Mouse (Mus musculus): ENCODE measurements at regions not wholly inside any gene's neighbourhood (a gene's known extent, or its start where the extent isn't known, plus 50 kb on each side); places are given as distances from the start of the nearest gene placed in this dataset.

DNA sequence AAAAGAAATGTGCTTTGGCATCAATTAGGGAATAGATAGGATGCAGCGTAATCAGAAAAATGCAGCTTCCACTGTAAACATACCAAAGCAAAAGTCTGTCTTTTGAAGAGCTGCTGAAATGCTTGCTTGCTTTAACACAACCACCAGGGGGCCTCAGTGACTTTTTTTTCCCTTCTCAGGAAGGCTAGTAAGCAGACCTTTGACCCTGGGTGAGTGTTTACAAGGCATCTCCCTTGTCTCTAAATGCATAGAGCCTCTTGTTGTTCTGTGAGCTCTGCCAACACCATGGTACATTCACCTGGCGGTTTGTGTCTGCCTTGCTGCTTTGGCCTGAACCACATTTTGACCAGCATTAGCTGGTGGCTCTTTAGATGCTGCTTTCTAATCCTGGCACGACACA, 191.9 kb upstream of the C9orf72 start:
- DNase-seq (ENCODE audit: low spot score), result peak; percentile 67

DNA sequence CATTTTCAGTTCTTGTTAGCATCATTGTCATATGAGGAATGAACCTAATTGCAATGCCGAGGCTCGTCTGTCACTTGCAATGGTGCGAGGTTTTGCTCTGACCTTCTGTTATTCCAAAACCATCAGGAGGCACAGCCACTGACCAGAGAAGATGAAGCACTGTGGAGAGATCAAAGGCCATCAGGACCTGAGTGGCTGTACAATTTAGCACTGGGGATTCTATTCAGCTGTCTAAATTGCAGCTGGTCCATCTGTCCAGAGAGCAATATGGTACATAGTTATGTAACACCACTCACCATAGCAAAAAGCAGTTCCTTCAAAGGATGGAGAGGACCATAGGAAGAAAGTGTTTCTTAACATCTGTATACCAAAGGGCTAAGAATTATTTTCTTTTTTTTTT, 187.5 kb upstream of the C9orf72 start:
- DNase-seq (ENCODE audit: low spot score), result peak; percentile 35

DNA sequence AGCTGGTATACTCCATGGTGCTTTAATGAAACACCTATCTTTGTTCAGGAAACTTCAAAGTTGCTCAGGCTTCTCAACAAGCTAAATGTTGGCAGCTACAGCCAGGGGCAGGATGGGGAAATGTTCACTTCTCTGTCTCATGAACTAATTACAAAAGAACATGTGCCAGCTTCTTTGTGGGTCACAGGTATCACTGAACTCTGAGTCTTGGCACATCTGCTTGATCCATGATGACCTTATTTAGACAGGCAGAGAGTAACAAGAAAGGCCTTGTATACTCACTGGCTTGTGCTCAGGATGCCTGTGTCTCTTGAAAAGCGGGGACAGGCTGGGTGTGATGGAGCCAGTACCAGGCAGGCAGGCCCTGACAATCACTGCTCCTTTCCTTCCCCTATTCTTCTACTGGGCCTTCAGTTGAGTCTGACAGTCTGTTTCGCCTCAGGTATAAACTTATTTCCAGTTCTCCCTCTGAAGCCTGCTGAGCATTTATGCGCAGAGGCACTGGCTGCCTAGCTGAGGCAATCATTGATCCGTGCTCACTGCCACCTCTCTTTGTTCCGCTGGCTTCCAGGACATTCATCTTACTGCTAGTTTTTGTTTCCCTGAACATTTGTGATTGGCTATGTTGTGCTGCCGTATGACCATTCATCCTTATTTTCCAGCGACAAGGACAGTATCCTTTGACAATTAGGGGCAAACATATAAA, 179.5 kb upstream of the C9orf72 start:
- DNase-seq (ENCODE audit: low spot score), result no peak

DNA sequence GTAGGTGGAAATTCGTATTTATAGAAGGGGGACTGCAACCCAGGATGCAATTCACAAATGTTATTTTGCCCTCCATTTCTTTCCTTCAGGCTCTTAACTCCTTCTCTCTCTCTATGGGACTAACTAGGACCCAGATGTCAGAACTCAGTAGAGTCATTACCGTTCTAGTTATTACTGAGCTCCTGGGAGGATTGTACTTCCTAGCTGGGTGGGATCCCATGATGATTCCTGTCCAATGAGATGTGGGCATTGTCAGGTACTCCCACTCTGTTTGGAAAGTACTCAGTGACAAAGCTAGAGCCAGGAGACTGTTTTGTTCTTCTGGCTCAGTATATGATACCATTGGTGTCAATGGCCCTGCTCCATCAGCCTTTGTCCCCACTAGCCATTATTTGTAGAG, 178.1 kb upstream of the C9orf72 start:
- DNase-seq (ENCODE audit: low spot score), result no peak

- no peak for DNase-seq (ENCODE audit: low spot score)
Observed at GRCm38 (mm10) chr4:35403594-35403993, 177.6 kb upstream of the C9orf72 start.

DNA sequence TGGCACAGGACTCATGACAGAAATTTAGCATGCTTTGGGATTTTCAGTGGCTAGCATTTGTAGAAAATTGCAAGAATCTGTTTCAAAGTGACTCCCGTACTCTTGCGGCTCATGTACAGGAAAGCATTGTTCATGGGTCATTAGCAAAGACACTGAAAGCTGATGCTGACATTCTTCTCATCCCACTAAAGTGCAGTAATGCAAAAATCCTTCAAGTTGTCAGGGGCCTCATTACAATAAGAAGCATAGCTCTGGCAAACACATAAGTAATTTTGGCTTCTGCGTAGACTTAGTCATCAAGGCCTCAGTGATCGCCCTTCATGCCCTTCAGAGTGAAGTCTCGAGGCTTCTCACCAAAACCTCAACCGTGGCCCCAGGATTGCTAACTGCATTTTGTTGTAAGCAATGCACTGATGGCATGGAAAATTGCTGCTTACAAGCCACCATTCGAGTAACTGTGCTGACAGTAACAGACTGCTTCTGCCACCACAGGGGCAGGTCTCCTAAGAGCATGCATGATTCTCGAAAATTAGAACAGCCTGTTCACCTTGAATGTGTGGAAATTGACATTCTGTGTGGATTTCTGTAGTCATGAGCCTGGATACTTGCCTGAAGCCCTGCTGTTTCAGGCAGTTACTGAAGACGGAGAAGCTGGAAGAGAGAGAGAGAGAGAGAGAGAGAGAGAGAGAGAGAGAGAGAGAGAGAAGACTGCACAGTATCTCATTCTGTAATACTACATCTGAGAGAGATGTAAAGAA, 176.6 kb upstream of the C9orf72 start:
- DNase-seq (ENCODE audit: low spot score), result peak; percentile 9

GRCm38 (mm10) chr4:35401783-35402182, 175.8 kb upstream of the C9orf72 start:
- no peak for DNase-seq (ENCODE audit: low spot score)

DNA sequence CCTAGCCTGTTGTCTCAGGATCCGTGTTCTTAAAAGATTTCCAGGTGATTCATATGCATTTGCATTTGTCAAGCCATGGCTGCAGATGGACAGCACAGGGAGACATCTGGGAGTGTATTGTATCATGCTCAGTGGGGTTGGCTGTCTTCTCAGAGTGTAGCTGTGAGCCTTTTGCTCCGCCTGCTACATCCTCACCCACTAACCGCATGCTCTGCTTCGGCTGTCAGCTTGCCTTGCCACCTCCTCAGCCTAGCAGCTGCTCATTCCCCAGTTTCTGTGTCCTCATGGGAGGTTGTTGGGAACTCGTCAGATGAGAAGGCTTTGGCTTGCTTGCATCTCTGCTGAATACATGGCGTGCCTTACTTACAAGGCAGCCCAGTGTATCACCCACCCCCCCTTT, 174.5 kb upstream of the C9orf72 start:
- DNase-seq (ENCODE audit: low spot score), result no peak

DNA sequence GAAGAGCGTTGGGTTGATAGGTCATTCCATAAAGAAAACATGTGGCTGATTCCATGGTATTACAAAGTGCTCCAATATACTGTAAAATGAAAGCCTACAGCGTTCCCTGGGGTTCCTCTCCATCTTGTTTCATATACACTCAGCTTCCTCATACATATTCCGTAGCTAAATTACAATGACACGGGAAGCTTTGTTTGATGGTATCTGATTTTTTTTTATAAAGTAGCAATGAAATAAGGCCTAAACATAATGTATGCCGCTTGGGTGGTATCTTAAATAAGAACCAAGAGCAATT, 169.6 kb upstream of the C9orf72 start:
- no peak for DNase-seq (ENCODE audit: low spot score)

- peak; percentile 34 for DNase-seq (ENCODE audit: low spot score)
Observed at GRCm38 (mm10) chr4:35394821-35395582, 169.0 kb upstream of the C9orf72 start.

GRCm38 (mm10) chr4:35375791-35376190, 149.8 kb upstream of the C9orf72 start:
- DNase-seq (ENCODE audit: low spot score), result peak; percentile 25

DNA sequence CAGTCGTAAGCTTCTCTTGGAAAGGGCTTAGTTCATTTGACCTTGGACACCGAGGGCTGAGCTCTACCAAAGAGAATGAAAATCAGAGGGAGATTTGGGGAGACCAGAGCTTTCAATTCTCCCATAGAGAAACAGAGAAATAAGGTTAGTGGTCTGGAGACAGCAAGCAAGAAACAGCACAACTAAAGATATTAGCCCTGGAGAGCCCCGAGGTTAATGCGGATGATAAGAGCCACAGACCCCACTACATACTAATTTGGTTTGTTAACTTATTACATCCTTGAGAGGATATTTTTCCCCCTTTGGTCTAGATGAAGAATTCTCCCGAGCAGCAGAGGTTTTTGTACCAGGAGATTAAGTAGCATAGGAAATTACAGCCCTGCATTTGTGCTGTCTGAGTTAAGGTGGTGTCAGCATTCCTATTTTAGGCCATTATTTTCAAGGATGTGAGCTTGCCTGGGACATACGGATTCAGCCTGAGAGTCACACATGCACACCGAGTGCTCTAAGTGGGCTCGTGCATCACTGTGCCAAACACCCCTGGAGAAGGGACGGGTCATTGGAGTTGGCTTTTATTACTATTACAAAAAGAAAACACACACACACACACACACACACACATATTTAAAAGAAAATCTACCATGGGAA, 147.4 kb upstream of the C9orf72 start:
- DNase-seq (ENCODE audit: low spot score), result no peak

- DNase-seq (ENCODE audit: low spot score), result peak; percentile 95
Observed at GRCm38 (mm10) chr4:35372528-35373212, 146.7 kb upstream of the C9orf72 start.

DNA sequence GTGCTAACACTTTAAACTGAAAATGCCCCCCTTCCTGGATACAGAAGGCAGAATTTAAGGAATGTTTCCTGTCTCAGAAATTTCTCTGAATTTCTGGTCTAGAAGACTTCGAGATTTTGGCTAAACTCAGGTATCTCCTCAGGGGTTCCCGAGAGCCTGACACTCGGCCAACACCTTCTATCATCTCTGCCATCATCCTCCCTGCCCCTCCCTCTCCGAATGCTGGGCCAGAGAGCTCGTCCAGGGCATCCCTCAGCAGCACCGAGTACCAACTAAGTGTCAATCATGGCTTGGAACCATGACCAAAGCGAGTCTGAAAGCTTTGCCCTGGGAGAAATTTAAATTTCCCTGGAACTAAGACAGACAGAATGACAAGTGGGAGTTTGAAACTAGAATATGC, 138.2 kb upstream of the C9orf72 start:
- no peak for DNase-seq (ENCODE audit: low spot score)

DNA sequence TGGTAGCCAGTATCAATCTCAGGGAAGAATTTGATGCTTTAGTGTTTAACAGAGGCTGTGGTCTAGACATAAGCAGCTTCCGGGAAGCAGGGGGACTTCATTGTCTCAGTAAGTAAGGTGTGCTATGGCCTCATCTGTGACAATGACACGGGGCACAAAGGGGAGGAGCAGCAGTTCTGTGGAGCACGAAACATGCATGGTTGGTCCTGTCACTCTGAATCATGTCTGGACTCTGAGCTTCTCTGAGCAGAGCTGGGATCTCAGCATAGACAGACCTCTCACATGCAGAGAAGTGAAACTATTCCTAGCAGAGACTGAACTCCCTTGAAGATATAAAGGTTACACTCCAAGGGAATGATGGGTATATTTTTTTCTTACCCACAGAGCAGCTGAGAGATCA, 136.2 kb upstream of the C9orf72 start:
- DNase-seq (ENCODE audit: low spot score), result no peak

- DNase-seq (ENCODE audit: low spot score), result no peak
Observed at GRCm38 (mm10) chr4:35359376-35359775, 133.4 kb upstream of the C9orf72 start.

DNA sequence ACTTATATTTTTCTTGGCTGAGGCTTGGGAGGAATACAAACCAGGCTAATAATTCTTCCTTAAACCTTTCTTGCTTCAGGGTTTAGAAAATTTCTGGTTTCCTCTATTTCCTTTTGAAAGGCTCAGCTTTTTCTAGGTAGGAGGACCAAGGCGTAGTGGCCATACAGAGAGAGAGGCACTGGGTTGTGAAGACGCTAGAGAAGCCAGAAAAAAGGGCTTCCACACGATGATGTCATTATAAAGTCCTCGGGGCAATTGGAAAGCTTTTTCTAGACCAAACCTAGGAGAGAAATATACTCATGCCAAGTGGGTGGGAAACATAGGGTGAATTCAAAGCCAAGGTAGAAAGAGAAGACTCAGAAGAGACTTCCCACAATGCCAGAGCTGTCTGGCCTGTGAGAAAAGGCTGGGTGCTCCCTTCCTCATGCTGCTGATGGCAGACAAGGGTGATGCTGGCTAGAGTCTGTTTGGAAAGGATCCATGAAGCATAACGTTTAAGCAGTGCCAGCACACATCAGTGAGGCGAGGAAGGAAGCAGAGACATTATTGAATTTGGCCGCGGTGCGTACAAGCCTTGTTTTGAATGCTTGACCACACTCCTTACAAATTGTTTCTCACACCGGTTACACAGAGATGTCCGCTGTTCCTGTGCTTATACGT, 131.1 kb upstream of the C9orf72 start:
- no peak for DNase-seq (ENCODE audit: low spot score)

GRCm38 (mm10) chr4:35356051-35356450, 130.1 kb upstream of the C9orf72 start:
- no peak for DNase-seq (ENCODE audit: low spot score)

GRCm38 (mm10) chr4:35354046-35354445, 128.1 kb upstream of the C9orf72 start:
- DNase-seq (ENCODE audit: low spot score), result peak; percentile 73

DNA sequence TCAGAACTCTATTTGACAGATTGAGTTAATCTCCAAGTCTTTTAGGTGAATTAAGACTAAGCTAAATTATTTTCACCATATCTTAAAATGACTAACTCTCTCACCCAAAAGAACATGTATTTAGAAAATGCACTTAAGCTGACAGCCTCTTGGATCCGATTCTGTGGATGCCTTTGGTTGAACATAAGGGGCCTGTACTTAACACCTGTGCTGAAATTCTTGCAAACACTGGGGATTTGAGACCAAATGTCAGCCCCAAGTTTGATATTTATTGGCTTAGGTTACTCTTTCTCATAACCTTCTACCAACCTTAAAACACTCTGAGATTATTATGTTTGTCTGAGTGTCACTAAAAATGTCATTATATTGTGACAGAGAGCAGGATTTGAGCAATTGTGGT, 126.6 kb upstream of the C9orf72 start:
- no peak for DNase-seq (ENCODE audit: low spot score)

- DNase-seq (ENCODE audit: low spot score), result no peak
Observed at GRCm38 (mm10) chr4:35350465-35350864, 124.5 kb upstream of the C9orf72 start.

DNA sequence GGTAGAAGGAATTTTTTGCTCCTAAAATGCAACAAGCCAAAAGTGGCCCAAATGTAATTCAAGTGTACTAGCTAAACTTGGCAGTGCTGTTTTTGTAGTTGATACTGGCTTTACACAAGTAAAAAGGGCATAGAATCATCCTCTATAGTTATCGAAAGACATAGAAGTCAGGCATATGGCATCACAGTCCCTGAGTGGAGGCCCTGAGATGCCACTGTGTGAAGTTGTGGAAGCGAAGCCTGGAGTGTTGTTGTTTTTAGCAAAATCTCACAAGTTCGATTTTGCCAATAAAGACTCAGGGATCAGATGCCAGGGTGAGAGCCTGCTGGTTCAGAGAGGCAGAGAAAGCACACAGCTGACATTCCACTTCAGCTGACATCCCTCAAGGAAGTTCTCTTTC, 121.6 kb upstream of the C9orf72 start:
- DNase-seq (ENCODE audit: low spot score), result no peak
